Mouse (Mus musculus) CD4-positive naive resting alpha-beta T cell, adult 76 days (primary cell): Measurements from ENCODE around the gene Ceacam5. TPM values are rescaled to one million over a fixed set of nuclear protein-coding genes. Genes with fewer than 3 reads are reported as not detected.

Experiments
- total RNA-seq: library from RNA; stranded (reverse); gene quantifications from one replicate; pipeline ENCODE4 v1.2.4, GENCODE M21; 2023

Ceacam5 gene
- total RNA-seq = not detected

GRCm38 (mm10) chr7:17712938-17713337 lies at the start of gene Ceacam5:
TSS of gene Ceacam5 (plus strand) at chr7:17713238.

Other genes with a start within 250 kb of the Ceacam5 start
- gene Ceacam14, start 99.4 kb downstream of the Ceacam5 start, total RNA-seq = not detected
- not detected for gene Gm5155, start 158.5 kb downstream of the Ceacam5 start, total RNA-seq